Mouse (Mus musculus) forebrain, embryonic 16.5 days (tissue): Measurements from ENCODE around the gene Tbata. TPM values are rescaled to one million over a fixed set of nuclear protein-coding genes. Genes with fewer than 3 reads are reported as not detected.

Source experiments
- ATAC-seq: fragments of 200-750 bp; cut with Nextera tagmentation; 2 replicates; pipeline ENCODE4 v1.8.0; 2017; ENCODE audit warnings: mild to moderate bottlenecking, moderate library complexity
- H3K27ac ChIP-seq: fragments of 300-500 bp; sonication (generic); 2 replicates; pipeline ENCODE4 v1.5.1; 2014; ENCODE audit warnings: low read length, control low read depth
- H3K27me3 ChIP-seq: fragments of 300-500 bp; sonication (generic); replicated peaks from 2 replicates; pipeline ENCODE4 v1.6.1; 2014; ENCODE audit warnings: low read length; ENCODE audit not compliant: control insufficient read depth, insufficient read depth
- H3K36me3 ChIP-seq: fragments of 300-500 bp; sonication (generic); 2 replicates; pipeline ENCODE4 v1.6.1; 2014; ENCODE audit not compliant: control insufficient read depth, insufficient read depth
- H3K4me1 ChIP-seq: fragments of 300-500 bp; sonication (generic); replicated peaks from 2 replicates; pipeline ENCODE4 v1.6.1; 2014; ENCODE audit warnings: low read length; ENCODE audit not compliant: control insufficient read depth, insufficient read depth
- H3K4me2 ChIP-seq: fragments of 300-500 bp; sonication (generic); 2 replicates; pipeline ENCODE4 v1.6.1; 2014; ENCODE audit warnings: mild to moderate bottlenecking, low read length, control low read depth
- H3K4me3 ChIP-seq: fragments of 300-500 bp; sonication (generic); replicated peaks from 2 replicates; pipeline ENCODE4 v1.5.1; 2014; ENCODE audit warnings: mild to moderate bottlenecking, low read length, control low read depth
- H3K9ac ChIP-seq: fragments of 300-500 bp; sonication (generic); replicated peaks from 2 replicates; pipeline ENCODE4 v1.6.1; 2014; ENCODE audit warnings: low read depth, low read length, control low read depth
- H3K9me3 ChIP-seq: fragments of 300-500 bp; sonication (generic); 2 replicates; pipeline ENCODE4 v1.6.1; 2016; ENCODE audit warnings: low read length; ENCODE audit not compliant: control insufficient read depth
- WGBS: fragments of 180-500 bp; shearing (Covaris S2); extraction: QIAGEN DNeasy Blood & Tissue Kit; methylation state at CpG from one replicate; pipeline ENCODE4 v1.1.7; 2014; 5-methylcytosine and 5-hydroxymethylcytosine counted together
- polyA plus RNA-seq: library from polyadenylated mRNA; unstranded; fragments of >200 nt; fragmentation: Nextera tagmentation; extraction: Ambion mirVana; gene quantifications from 2 replicates; pipeline ENCODE4 v1.2.1, GENCODE M21; 2015

Tbata gene
- polyA plus RNA-seq, 1 experiment from 2014 or later, result 1.3 TPM

DNA sequence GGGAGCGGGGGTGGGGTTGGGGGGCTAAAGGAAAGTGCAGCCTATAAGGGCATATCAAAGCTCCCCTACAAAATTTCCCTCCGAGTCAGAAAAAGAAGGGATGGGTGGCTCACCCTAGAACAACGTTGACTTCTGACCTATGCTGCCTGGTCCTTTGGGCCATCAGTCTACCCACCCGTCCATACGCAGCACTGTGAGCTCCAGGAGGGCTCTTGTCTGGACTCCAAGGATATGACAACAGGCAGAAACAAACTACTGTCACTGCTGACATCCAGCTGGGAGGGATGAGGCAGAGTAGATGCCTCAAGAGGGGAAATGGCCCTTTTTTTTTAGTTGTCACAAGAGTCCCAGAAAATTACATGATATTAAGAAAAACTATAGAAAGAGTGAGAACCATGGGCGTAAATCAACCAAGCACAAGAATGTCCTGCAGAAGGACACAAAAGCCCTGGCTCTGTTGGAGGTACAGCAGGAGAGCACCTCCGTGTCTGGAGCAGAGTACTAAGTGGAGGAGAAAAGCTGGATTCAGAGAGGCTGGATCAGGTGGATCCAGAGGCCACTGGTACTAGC lies 4.6 kb downstream of the Tbata start:
- no peak overlapping the region for H3K9ac ChIP-seq
- 0 out of 2 replicates have a peak overlapping the region, but pooled peaks have one; percentile 18 for H3K4me2 ChIP-seq
- H3K9me3 ChIP-seq, result no peaks in the 10 kb centered on the region
- H3K36me3 ChIP-seq, result no peaks in the 10 kb centered on the region
- no peaks in the 10 kb centered on the region for H3K27me3 ChIP-seq
- H3K27ac ChIP-seq, result no peak overlapping the region
- WGBS, result 46% methylated on average over 7 of the region's 7 CpGs
- peaks cover 3% of the 10 kb centered on the region; the same call in 1 of the 2 replicates for H3K4me1 ChIP-seq
- no peak for ATAC-seq
- no peak overlapping the region for H3K4me3 ChIP-seq

DNA sequence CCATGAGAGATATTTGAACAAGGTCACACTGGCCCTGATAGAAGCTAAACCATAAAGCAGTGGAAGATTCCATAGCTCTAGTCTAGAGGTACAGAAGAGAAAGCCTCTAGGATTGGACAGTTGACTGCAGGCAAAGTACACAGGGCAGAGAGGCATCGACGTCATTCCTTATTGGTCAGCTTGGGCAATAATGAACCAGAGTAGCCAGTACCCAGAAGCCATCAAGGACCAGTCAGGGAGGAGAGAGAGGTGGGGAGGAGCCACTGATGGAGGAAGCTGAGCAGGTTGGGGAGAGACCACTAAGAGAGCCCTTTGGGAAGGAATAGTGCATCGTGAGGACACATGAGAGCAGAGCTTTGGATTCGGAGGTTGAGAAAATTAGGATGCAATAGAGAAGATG lies 6.0 kb downstream of the Tbata start:
- Histone ChIP-seq H3K27me3 (no peaks in the 10 kb centered on the region), H3K4me2 (no peak overlapping the region), H3K9ac (no peak overlapping the region), H3K4me3 (no peak overlapping the region), H3K4me1 (peaks cover 3% of the 10 kb centered on the region; the same call in 1 of the 2 replicates), H3K9me3 (no peaks in the 10 kb centered on the region), H3K36me3 (no peaks in the 10 kb centered on the region), H3K27ac (no peak overlapping the region)
- WGBS, result 88% methylated on average over 4 of the region's 4 CpGs
- no peak for ATAC-seq

DNA sequence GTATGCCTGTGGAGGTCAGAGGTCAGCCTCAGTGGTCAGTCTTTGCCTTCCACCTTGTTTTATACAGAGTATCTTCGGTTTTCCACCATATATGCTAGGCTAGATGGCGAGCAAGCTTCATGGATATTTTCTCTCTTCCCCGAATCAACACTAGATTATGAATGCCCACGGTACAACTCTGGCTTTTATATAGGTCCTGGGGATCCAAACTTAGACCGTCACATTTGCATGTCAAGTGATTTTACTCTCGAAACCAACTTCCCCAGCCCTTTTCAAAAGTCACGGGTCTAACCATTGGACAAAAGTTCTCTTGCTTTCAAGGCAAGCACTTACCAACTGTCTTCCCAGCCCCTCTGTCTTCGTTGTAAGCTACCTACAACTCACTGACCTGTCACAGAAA lies 6.9 kb downstream of the Tbata start:
- H3K4me1 ChIP-seq, result peaks cover 3% of the 10 kb centered on the region; the same call in 1 of the 2 replicates
- H3K9ac ChIP-seq, result no peak overlapping the region
- H3K4me2 ChIP-seq, result no peak overlapping the region
- no peaks in the 10 kb centered on the region for H3K36me3 ChIP-seq
- H3K27me3 ChIP-seq, result no peaks in the 10 kb centered on the region
- no peak overlapping the region for H3K4me3 ChIP-seq
- H3K9me3 ChIP-seq, result no peaks in the 10 kb centered on the region
- ATAC-seq, result no peak
- H3K27ac ChIP-seq, result no peak overlapping the region
- WGBS, result 86% methylated on average over 8 of the region's 8 CpGs

DNA sequence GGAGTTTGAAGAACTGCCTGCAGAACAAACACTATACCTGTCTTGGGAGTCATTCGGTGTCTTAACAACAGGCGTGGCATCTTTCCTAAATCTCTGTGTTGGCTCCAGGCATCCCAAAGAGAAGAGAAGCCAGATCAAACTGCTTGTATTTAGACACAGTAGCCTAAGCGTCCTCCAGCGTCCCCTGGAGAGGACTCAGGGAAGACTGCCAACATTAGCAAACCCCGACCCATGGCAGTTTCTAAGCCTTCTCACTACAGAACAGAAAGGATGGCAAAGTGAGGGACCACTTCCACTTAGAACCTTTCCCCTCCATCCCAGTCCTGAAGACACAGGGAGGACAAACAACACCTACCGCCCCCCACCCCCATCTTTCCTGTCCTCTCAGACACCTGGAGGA lies 8.2 kb downstream of the Tbata start:
- H3K27me3 ChIP-seq, result no peaks in the 10 kb centered on the region
- H3K4me2 ChIP-seq, result no peak overlapping the region
- 64% methylated on average over 6 of the region's 6 CpGs for WGBS
- H3K27ac ChIP-seq, result no peak overlapping the region
- no peaks in the 10 kb centered on the region for H3K9me3 ChIP-seq
- no peak overlapping the region for H3K9ac ChIP-seq
- H3K4me1 ChIP-seq, result peaks cover 3% of the 10 kb centered on the region; the same call in 1 of the 2 replicates
- H3K36me3 ChIP-seq, result no peaks in the 10 kb centered on the region
- no peak overlapping the region for H3K4me3 ChIP-seq
- ATAC-seq, result no peak

DNA sequence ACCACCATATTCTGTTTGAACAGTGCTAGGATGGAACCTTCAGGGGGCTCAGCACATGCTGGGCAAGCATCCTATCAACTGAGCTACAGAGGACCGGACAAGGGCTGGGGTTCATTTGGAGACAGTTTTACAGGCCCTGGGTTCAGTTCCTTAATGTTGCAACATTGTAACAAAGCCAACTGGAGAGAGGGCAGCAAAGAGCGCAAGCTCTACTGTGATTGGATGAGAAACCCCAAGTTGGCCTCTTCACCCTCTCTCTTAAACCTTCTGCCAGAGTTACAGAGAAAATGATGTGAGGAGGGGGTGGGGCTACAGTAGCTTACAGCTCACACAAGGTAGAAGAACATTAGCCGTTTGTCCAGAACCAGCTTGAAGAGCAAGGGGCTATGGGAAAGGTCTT lies 15.2 kb downstream of the Tbata start:
- no peaks in the 10 kb centered on the region for H3K4me1 ChIP-seq
- H3K27ac ChIP-seq, result no peak overlapping the region
- H3K9ac ChIP-seq, result no peak overlapping the region
- no peak overlapping the region for H3K4me3 ChIP-seq
- no peaks in the 10 kb centered on the region for H3K36me3 ChIP-seq
- H3K27me3 ChIP-seq, result no peaks in the 10 kb centered on the region
- ATAC-seq, result no peak
- no peak overlapping the region for H3K4me2 ChIP-seq
- 73% methylated on average over 3 of the region's 3 CpGs for WGBS
- no peaks in the 10 kb centered on the region for H3K9me3 ChIP-seq

DNA sequence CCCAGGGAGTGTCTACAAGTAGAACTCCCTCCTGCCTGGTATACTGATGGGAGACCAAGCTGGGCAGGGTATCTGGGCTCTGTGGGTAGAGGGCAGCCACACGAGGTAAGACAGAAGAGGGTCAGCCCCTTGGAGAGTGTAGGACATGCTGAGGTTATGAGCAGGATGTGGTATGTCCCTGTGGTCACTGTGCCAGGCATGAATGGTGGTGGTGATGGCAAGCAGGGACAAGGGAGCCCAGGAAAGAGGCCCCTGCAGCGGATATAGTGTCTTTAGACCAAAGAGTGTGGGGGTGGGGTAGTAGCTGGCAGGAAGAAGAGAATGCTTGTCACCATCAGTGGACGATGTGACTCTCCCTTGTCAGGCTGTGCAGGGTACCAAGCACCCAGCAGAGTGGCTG lies 16.3 kb downstream of the Tbata start:
- Histone ChIP-seq H3K36me3 (no peaks in the 10 kb centered on the region), H3K27ac (no peak overlapping the region), H3K4me2 (no peak overlapping the region), H3K4me1 (no peaks in the 10 kb centered on the region), H3K9ac (no peak overlapping the region), H3K4me3 (no peak overlapping the region), H3K27me3 (no peaks in the 10 kb centered on the region), H3K9me3 (no peaks in the 10 kb centered on the region)
- 77% methylated on average over 3 of the region's 3 CpGs for whole genome bisulfite sequencing
- no peak for ATAC-seq

DNA sequence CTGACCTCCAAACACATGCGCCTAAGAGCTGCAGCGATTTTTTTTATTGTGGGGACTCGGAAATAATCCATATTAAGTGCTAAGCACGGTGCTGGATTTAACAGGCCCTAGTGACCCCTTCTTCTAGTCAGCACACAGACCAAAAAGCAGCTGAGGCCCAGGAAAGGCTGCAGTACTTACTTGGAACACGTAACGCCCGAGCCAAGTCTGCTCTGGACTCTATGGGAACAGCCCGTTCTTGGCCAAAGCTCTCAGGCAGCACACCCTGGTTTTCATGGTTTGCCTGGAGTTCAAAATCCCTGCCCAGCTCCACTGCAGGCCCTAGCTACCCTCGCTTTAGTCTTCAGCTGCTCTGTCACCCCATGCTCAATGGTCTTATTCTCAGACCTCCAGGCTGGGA lies 22.9 kb downstream of the Tbata start:
- Histone ChIP-seq H3K4me2 (no peak overlapping the region), H3K36me3 (no peaks in the 10 kb centered on the region), H3K4me1 (no peaks in the 10 kb centered on the region), H3K4me3 (no peak overlapping the region), H3K9me3 (no peaks in the 10 kb centered on the region), H3K9ac (no peak overlapping the region), H3K27me3 (no peaks in the 10 kb centered on the region), H3K27ac (no peak overlapping the region)
- 81% methylated on average over 9 of the region's 9 CpGs for WGBS
- ATAC-seq, result no peak

DNA sequence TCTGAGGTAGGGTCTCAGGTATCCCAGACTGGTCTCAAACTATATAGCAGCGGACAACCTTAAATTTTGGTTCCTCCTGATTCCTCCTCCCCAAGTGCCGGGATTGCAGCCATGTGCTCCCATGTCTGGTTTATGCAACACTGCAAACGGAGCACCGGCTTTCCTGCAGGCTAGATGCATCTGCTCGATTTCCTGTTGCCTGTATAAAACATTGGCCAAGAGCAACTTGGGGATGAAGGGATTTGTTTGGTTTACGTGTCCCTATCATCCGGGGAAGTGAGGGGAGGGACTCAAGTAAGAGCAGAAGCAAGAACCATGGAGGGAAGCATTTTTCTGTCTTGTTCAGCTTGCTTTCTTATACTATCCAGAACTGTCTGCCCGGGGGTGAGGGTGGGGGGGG lies 23.5 kb downstream of the Tbata start:
- Histone ChIP-seq H3K4me2 (no peak overlapping the region), H3K9me3 (no peaks in the 10 kb centered on the region), H3K36me3 (no peaks in the 10 kb centered on the region), H3K27me3 (no peaks in the 10 kb centered on the region), H3K4me1 (no peaks in the 10 kb centered on the region), H3K27ac (no peak overlapping the region), H3K4me3 (no peak overlapping the region), H3K9ac (no peak overlapping the region)
- 86% methylated on average over 8 of the region's 8 CpGs for WGBS
- no peak for ATAC-seq

DNA sequence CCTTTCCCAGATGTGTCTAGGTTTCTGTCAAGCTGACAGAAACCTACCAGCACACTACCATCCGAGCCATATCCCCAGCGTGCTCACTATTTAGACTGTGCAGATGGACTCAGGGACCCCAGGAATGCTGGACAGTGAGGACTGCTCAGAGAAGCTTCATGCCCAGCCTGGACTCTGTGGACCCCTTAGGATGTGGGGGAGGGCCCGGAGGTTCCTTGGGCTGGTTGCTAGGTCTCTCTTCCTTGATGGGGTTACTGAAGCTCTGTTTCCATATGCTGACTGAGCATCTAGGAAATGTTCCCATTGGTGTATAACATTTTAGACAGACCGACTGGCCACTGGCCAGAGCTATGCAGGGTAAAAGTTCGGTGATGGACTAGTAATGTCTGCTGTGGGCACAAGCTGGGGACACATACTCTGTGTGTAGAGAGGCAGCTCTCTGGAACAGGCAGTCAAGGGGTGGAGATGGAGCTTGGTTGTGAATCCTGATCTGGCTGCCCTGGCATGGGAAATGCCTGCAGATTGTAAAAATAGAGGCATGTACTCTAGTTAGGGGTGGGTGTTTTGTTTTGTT lies 24.1 kb downstream of the Tbata start:
- no peak overlapping the region for H3K4me3 ChIP-seq
- WGBS, result 93% methylated on average over 5 of the region's 5 CpGs

More for the DNA sequence above, 24.1 kb downstream of the Tbata start:
- no peak overlapping the region for H3K9ac ChIP-seq
- no peaks in the 10 kb centered on the region for H3K4me1 ChIP-seq
- H3K4me2 ChIP-seq, result no peak overlapping the region
- ATAC-seq, result no peak
- H3K36me3 ChIP-seq, result no peaks in the 10 kb centered on the region
- no peaks in the 10 kb centered on the region for H3K9me3 ChIP-seq
- H3K27ac ChIP-seq, result no peak overlapping the region
- H3K27me3 ChIP-seq, result no peaks in the 10 kb centered on the region
